Mouse (Mus musculus) left cerebral cortex, adult 11 months (tissue): ENCODE measurements at regions not wholly inside any gene's neighbourhood (a gene's known extent, or its start where the extent isn't known, plus 50 kb on each side); places are given as distances from the start of the nearest gene placed in this dataset.

Experiments used
- DNase-seq: peaks from one replicate; pipeline ENCODE4 v3.0.0; 2022; ENCODE audit warnings: low spot score

DNA sequence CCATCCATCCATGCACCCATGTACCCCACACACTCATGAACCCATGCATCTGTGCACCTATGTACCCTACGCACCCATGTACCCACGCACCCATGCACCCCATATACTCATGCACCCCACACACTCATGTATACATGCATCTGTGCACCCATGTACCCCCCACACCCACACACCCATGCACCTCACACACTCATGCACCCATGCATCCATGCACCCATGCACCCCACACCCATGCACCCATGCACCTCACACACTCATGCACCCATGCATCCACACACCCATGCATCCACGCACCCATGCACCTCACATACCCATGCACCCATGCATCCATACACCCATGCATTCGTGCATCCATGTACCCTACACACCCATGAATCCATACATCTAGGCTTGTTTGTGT is 63.6 kb downstream of the 4930564D02Rik start:
- no peak for DNase-seq

- no peak for DNase-seq
Observed at GRCm38 (mm10) chr3:105131053-105131452, 64.4 kb downstream of the 4930564D02Rik start.

- DNase-seq, result no peak
Observed at GRCm38 (mm10) chr3:105133011-105133410, 66.4 kb downstream of the 4930564D02Rik start.

- no peak for DNase-seq
Observed at GRCm38 (mm10) chr3:105141170-105141971, 74.7 kb downstream of the 4930564D02Rik start.

DNA sequence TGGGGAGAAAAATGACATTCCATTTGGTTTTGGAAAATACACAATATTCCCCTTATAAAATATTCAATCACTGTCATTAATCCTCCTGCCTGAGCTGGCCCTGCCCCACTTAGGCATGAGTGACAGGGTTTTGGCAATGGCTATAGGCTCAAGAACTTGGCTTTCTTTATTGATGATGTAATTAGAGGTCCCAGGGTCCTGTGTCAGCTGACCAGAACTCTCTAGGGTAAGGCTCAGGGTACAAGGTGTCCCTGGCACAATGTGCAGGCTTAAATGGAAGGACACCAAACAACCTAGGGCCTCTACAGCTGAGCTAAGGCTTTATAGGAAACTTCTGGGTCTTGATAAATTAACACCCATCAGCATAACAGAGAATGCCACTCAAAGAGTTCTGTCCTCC is 76.0 kb downstream of the 4930564D02Rik start:
- DNase-seq, result no peak

- no peak for DNase-seq
Observed at GRCm38 (mm10) chr3:105151475-105152157, 85.0 kb downstream of the 4930564D02Rik start.

DNA sequence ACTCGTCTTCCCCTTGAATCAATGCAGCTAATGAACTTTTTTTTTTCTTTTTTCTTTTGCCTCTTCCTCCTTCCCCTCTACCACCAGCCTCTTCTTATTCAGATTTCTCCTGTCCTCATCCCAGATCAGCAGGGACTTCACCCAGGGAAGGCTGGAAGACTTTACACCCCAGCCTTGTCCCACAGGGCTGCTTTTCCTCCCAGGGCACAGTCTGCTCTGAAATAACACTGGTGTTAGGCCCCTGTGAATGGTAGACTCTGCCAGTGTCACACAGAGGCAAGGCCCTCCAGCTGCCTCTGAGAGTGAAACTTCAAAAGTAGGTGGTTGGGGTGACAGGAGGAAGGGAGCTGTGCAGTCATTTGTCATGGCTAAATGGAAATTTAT is 85.5 kb downstream of the 4930564D02Rik start:
- no peak for DNase-seq

GRCm38 (mm10) chr3:105158376-105158775 is 91.7 kb downstream of the 4930564D02Rik start:
- DNase-seq, result no peak

GRCm38 (mm10) chr3:105165355-105165754 is 98.7 kb downstream of the 4930564D02Rik start:
- DNase-seq, result peak; percentile 42

DNA sequence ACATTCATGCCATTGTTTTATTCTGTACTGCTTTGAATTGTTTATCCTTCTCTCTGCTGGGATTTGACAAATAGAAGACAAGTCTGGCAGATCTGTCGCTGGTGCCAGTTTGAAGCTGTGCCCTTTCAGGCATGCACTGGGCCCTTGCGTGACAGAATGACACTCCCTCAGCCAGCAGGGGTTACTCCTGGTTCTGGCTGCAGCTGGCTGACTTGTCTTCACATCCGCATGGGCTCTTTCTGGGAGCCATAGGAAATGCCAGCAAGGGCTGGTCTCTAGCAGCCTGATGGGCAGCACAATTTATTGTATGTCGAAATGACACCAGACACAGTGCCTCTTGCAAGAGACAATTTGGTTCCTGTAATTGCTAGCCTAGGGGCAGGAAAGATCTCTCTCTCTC is 102.5 kb downstream of the 4930564D02Rik start:
- DNase-seq, result no peak

DNA sequence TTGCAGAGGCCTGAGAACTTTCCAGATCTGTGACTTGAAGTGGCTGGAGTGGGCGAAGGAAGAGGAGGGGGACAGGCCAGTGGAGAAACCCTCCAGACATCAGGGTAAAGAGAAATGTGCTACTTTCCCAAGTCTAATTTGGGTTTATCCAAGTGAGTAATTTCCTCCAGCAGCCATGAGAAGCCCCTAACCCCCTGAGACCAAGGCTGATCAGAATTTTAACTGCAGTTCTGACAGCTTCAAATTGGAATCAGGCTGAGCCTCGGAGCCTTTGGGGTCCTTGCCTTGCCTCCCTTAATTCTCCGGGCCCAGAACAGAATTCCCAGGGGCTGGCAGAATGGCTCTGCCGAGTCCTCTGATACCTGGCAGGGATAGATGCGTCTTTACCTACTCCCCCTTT is 104.9 kb downstream of the 4930564D02Rik start:
- no peak for DNase-seq

DNA sequence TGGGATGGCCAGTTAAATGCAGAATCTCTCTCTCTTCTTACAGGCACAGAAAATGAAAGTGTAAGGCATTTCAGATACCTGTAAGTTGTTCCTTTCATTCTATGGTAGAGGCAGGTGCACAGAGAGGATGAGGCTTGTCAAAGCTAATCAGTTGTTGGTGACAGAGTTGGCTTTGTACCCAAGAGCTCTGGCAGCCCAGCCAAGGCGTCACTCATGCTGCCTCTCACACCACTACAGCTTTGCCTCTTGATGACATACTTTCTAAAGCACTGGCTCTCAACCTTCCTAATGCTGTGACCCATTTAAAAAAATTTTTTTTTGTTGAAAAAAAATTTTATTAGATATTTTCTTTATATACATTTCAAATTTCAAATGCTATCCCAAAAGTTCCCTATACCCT is 105.4 kb downstream of the 4930564D02Rik start:
- DNase-seq, result no peak

DNA sequence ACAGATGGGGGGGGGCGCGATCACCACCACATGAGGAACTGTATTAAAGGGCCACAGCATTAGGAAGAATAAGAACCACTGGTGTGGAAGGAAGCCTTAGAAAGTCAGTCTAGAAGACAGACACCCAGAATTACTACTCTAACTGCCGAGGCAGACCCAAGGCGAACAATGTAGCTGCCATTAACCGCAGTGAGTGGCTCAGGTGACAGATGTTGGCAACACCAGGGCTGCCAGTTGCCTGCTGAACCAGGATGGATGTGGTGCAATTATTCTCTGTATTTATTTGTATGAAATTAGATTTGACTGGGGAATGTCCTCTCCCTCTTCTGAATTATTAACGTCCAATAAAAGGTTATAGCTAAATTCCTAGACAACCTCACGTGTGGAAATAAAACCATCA is 124.7 kb downstream of the 4930564D02Rik start:
- no peak for DNase-seq

DNA sequence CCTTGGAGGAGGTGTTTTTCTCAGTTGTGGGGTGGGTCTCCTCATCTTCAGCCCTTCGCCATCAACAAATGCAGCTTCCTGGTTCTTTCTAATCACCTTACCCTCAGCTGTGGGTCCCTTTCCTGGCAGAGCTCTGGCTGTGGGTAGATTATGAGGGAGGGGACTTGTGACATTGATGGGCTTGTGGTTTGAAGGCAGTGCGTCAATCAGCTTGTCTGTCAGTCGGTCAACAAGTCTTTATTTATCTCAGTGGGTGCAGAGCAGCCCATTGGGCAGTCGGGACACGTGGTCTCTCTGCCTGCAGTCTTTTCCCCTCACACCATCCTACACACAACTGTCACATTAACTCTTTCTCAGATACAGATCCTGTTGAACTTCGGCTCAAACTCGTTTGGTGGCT is 125.2 kb downstream of the 4930564D02Rik start:
- DNase-seq, result no peak

DNA sequence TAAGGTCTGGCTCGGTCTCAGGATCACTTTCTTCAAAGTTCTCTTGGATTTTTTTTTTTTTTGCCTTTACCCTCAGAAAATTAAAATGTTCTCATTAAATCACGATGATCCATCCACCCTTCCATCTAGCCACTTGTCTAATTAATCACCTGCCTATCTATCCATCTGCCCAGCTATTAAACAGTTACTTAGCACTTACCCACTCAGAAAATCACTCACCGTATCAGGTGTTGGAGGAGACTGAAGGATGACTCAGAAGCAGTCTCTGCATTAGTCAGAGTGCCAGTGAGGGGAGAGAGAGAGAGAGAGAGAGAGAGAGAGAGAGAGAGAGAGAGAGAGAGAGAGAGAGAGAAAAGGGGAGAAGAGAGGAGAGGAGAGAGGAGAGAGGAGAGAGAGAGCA is 134.1 kb downstream of the 4930564D02Rik start:
- DNase-seq, result no peak

GRCm38 (mm10) chr3:105209164-105209563 is 142.5 kb downstream of the 4930564D02Rik start:
- no peak for DNase-seq

DNA sequence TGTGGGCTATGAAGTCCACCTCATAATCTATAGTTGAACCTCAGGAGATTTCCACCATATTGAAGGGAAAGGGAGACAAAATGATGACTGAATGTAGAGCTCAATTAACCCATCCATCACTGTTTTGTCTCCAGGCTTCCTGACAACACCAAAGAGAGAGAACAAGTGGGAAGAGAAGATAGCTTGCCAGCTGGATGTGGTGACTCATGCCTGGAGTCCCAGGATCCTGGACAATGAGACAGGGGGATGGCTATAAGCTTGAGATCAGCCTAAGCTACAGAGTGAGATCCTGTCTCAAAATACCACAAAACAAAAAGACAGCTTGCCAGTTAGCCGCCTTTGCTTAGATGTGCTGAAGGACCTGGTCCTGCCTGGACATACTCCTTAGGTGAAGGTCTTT is 144.4 kb downstream of the 4930564D02Rik start:
- no peak for DNase-seq

GRCm38 (mm10) chr3:105211726-105212125 is 145.1 kb downstream of the 4930564D02Rik start:
- DNase-seq, result no peak

GRCm38 (mm10) chr3:105214867-105215266 is 148.2 kb downstream of the 4930564D02Rik start:
- no peak for DNase-seq

- no peak for DNase-seq
Observed at GRCm38 (mm10) chr3:105215729-105216128, 149.1 kb downstream of the 4930564D02Rik start.

- DNase-seq, result no peak
Observed at GRCm38 (mm10) chr3:105219630-105220029, 153.0 kb downstream of the 4930564D02Rik start.

GRCm38 (mm10) chr3:105220641-105221040 is 154.0 kb downstream of the 4930564D02Rik start:
- no peak for DNase-seq

DNA sequence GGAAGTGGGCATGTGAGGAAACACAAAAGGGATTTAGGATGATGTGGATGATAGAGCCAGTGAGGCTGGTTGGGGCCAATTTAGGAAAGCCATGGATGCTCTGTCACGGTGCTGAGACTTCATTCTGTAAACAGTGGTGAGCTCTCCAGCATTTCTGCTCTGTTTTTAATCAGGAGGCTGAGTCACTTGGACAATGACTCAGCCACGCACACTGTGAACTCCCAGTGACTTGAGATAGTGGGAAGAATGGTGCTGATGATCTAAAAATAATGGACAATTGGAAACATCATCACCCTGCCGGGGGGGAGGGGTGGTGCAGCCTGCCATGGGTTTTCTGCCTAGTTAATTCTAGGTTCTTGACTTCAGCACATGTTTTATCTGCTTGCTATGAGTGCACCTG is 156.3 kb downstream of the 4930564D02Rik start:
- DNase-seq, result no peak

- no peak for DNase-seq
Observed at GRCm38 (mm10) chr3:105223671-105224070, 157.0 kb downstream of the 4930564D02Rik start.
